Mouse (Mus musculus) cerebellum, postnatal 25 days (tissue): ENCODE data around the gene Ccdc89.

Source experiments
- DNase-seq, 2 experiments: peaks; one replicate each; pipeline ENCODE4 v3.0.0; 2021; ENCODE audit warnings: mixed read lengths in 2 of 2

Gene Ccdc89

DNA sequence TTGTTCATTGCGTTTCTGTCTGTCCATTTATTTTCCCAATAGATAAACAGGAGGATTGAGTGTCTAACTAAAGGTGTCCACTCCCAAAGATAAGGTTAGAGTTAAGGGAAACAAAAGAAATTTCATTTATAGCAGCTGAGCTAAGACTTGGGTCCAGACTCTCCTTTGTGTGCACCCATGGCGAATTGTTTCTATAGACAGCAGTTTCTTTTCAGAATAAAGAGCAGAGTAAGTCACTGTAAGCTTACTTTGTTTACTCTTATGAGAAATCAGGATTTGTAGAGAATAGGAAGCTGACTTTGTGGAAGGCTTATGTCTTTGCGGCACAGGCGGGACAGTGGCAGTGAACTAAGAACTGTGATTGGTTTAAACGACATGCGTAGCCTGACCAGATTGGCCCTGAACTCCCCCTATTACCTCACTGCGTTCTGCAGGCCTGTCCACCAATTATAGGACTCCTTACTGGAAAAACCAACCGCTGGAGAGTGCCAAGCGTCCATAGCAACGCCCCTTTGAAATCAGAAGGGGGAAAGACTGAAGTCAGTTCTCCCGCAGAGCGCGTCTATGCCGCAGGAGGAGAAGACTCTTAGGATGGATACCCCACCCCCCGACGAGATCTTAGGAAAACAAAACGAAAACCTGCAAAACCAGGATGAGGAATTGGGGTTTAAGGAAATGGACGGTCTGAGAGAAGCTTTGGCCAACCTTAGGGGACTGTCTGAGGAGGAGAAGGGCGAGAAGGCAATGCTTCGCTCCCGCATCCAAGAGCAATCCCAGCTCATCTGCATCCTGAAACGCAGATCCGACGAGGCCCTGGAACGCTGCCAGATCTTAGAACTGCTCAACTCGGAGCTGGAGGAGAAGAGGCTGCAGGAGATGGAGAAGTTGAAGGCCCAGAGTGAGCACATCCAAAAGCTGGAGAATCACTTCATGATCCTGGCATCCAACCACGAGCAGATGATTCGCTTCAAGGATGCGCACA lies at the start of gene Ccdc89:
Ccdc89 (plus strand) TSS at position 558 of the 982 bp plus-strand sequence.
- DNase-seq: peak; percentile 84 to 86

DNA sequence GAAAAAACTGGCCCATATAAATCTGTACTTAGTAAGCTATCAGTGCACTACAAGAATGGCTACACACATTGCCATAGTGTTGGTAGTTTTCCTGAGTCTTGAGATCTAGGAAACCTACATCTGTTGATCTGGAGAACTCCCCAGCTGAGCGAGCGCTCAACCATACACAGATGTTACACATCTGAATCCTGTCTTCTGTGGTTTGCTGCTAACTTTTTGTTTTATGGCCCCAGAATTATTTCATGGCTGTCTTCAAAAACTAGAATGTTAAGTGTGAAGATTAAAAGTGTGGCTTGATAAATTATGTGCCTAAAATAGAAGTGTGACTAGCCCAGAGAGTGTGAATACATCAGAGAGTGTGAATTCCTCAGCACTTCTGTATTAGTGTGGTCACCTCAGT lies 42.0 kb upstream of the Ccdc89 start:
- DNase-seq: no peak

DNA sequence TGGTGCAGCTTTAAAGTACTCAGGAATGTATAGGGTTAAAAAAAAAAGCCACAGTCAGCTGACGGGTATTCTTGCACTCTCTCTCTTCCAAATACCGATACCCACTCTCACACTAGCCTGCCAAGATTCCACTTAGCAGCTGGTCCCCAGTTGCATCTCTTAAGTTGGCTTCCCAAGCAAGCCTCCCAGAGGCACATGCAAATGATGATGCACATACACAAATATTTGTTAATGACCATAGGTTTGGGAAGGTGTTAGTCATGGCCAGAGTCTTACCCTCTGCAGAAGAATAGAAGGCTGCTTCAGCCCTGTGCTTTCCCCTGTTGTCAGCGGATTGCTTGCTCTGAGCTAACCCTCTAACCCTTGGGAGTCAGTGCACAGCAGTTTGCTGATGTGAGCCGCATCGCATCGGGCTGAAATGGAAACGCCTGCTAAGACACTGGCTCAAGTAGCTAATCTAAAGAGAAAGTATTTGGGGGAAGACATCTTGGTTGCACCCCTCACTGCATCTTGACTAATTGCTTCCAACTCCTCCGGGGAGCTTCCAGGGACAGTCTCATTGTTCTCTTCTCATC lies 39.4 kb upstream of the Ccdc89 start:
- DNase-seq: no peak

DNA sequence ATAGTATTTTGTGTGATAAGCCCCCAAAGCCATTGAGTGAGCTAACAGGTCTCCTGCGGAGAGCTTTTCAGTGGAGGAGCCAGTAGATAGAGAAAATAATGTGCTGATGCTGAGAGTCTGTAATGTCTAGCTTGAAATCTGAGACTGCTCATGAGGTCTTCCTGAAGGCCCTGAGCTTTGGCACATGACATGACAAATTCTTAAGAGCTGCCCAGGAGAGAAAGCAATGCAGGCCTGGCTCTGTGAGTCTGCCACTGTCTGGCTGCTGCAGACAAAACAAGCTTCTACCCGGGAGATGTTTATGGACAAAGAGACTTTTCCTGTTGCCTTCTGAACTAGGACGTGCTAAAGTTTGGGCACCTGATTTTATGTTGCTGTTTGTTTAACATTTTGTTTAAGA lies 36.6 kb upstream of the Ccdc89 start:
- DNase-seq: no peak

DNA sequence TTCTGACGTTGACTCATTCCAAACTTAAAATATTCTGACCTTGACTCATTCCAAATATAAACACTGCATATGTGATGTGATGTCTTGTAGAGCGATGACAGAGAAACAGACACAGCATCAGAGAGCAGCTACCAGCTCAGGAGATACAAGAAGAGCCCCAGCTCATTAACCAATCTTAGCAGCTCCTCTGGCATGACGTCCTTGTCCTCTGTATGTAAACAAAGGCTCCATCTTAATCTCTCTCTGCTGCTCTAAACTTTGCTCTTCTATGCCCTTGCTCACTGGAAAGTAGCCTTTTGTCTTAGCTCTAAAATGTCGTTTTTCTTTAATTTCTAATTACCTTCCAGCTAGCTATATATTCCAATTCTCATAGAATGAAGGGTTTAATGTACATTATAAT lies 31.3 kb upstream of the Ccdc89 start:
- DNase-seq: no peak

DNA sequence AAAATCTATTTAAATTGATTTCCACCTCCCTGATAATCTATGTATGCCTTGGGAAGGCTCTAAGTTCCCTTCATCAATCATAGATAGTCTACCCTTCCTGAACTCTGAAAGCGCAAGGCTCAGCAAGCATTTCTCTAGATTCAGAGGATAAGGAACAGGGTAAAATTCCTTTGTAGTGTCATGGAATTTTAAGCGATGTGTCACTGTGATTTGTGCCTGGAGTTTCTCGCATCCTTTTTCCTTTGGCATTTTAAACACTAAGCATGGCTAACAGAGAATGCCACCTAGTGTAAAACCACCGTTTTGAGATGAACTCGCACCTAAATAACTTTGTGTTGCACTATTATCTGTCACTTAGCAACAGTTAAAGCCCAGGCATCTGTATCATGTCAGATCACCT lies 30.4 kb upstream of the Ccdc89 start:
- no peak for DNase-seq

DNA sequence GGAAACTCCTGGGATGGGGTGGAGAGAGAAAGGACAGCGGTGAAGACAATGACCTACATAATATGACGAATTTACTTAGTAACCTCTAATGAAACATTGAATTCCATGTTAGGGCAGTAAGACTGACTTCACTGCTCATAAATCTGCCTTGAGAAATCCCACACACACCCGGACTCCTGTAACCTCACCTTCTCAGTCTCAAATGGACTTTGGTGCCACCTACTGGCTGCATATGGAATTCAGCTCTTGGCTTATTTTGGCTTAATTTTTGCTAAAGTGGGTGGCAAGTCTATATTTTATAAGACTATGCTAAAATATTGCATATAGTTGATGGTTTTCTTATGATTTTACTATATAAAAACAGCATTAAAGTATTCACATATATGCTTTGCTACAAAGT lies 16.4 kb upstream of the Ccdc89 start:
- DNase-seq: peak; percentile 71 to 82

DNA sequence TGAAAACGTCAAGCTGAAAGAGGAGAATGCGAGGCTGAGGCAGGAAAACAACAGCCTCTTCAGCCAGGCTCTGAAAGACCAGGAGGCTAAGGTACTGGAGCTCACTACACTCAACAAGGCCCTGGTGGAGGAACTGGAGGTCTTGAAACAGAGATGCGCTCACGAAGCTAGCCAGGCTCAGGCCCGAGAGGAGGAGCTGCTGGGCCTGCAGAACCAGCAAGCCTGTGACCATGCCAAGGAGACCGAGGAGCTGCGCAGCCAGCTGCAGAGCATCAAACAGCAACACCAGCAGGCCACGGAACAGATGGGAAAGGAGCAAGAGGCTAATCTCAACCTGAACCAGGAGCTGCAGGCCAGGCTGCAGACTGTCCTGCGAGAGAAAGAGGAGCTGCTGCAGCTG lies 629 bp downstream of the Ccdc89 start:
- DNase-seq: peak in 1 of 2 experiments; percentile 42

DNA sequence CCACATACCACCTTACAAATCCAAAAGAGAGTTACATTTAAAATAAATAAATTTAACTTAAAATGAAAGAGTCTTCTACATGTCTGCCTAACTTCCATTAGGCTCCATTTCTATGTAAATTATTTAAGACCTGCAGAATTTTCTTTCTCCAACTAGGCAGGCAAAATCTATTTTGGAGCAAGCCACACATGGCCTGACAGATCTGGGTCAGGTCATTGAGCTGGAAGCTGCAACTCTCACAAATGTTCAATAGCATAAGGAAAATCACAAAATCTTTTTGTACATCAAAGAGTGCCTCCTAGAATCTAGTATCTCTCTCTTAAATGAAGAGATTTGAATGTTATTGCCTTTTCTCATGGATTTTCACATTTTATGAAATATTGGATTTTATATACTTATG lies 5.8 kb downstream of the Ccdc89 start:
- peak in 1 of 2 experiments; percentile 24 for DNase-seq

DNA sequence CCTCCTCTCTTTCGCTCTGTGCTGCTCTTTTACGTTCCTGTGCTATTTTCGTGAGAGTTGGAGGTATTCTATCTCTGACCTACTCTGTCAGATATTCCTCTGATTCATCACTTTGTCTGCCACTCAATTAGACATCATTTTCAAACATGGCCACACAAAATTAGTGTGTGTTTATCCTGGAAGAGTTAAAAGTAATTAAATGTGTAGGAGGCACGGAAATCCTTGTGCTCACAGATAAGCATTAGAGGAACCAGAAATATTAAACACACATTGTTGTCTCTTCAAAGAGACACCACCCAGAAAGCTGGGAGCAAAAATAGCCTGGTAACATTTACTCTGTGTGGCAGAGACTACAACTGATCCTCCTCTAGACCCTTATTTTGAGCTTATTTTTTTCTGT lies 13.7 kb downstream of the Ccdc89 start:
- DNase-seq: no peak

DNA sequence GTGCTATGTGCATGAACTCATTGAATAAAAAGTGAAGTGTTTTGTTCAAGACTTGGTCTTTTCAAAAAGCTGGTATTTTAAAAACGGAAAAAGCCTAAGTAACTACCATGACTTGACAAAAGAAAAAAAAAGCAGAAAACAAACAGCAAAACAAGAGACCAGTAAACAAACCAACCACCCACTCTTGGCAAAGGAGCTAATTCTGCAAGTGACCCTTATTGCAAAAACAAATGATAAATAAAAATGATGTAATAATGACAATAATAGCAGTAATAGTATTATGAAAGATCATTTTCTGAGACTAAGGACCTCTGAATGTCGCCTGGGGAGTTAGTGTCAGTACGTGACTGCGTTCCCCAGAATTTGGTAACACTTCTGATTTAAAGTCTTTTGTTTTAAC lies 15.7 kb downstream of the Ccdc89 start:
- no peak for DNase-seq

DNA sequence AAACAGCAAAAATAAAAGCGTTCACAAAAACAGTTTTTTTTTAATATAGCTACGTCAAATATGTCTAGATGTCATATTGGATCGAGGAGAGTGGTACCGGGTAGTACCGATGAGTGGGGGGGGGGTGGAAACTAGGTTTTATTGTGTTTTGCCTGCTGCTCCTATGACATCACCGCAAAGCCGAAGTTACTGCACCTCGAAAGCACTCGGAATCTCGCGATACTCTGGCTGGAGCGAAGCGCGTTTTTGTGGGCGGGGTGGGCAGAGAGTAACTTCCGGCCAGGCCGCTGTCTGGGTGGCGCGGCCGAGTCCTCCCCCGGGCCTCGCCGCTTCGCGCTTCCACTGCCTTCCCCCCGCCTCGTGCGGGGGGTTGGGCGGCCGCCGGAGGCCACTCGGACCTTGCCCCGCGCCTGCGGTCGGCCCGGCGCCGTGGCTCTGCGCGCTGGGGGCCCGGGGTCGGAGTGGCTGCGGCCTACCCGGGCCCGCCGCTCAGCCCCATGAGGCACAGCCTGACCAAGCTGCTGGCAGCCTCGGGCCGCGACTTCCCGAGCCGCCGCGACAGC lies 16.2 kb downstream of the Ccdc89 start, which contains the start of gene Crebzf:
Crebzf (plus strand) TSS at position 212 of the 563 bp plus-strand sequence.
- peak; percentile 96 to 97 for DNase-seq

DNA sequence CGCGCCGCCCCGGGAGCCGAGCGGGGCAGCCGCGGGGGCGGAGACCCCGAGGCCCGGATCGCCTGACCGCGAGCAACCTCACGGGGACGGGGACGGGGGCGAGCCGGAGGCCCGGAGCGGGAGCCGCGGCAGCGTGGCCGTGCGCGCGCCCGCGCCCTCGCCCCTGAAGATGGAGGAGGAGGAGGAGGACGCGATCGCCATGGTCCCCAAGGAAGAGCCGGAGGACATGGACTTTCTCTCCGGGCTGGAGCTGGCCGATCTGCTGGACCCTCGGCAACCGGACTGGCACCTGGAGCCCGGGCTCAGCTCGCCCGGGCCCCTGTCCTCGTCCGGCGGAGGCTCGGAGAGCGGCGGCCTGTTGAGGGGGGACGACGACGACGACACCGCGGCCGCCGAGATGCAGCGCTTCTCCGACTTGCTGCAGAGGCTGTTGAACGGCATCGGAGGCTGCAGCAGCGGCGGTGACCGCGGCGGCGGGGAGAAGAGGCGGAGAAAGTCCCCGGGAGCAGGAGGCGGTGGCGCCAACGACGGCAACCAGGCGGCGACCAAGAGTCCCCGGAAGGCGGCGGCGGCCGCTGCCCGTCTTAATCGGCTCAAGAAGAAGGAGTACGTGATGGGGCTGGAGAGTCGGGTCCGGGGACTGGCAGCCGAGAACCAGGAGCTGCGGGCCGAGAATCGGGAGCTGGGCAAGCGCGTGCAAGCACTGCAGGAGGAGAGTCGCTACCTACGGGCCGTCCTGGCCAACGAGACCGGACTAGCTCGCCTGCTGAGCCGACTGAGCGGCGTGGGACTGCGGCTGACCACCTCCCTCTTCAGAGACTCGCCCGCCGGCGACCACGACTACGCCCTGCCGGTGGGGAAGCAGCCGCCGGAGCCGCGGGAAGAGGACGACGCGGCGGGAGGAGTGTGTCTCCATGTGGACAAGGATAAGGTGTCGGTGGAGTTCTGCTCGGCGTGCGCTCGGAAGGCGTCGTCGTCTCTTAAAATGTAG lies 17.0 kb downstream of the Ccdc89 start:
- peak; percentile 84 to 87 for DNase-seq

DNA sequence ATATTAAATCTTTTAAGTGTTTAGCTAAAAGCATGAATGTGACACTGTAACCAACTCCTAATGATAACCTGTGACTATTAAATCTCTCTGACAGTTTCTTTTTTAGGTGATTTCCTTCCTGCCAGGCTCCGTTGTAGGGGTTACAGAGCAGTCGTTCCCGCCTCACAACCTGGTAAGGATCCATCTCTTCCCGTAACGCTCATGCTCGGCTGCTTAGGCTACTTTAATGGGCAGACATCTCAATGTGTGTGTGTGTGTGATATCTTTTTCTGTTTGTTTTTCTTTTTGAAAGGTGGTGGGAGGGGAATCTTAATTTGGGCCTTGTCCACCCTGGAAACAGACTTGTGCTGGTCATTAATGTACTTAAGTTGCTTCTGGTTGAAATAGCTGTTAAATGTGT lies 17.8 kb downstream of the Ccdc89 start:
- DNase-seq: peak in 1 of 2 experiments; percentile 24

DNA sequence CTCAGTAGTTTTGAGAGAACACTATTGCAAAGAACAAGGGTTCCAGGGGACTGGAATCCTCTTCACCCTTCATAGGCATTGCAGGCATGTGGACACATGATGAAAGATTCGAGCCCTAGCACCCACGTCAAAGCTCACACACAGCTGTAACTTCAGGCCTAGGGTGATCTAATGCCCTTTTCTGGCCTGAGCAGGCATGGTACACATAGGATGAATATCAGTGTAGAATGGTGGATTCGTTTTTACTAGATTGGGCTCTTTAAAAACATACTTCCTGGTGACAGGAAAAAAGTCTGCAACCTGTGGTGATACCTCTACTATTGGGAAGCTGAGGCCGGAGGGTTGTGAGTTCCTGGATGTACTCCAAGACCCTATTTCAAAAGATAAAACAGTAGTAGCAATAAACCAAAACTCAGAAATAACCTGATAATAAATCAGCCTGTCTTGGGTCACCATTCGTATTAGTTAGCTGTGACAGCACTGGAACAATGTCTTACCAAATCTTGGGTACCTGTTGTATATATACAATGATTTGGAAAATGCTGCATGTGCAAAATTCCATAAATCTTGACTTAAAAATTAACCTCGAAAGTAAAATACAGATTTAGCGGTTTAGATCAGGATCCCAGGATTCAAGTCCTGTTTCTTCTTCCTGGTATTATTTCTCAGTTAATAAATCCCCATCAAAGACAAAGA lies 29.9 kb downstream of the Ccdc89 start:
- DNase-seq: no peak

DNA sequence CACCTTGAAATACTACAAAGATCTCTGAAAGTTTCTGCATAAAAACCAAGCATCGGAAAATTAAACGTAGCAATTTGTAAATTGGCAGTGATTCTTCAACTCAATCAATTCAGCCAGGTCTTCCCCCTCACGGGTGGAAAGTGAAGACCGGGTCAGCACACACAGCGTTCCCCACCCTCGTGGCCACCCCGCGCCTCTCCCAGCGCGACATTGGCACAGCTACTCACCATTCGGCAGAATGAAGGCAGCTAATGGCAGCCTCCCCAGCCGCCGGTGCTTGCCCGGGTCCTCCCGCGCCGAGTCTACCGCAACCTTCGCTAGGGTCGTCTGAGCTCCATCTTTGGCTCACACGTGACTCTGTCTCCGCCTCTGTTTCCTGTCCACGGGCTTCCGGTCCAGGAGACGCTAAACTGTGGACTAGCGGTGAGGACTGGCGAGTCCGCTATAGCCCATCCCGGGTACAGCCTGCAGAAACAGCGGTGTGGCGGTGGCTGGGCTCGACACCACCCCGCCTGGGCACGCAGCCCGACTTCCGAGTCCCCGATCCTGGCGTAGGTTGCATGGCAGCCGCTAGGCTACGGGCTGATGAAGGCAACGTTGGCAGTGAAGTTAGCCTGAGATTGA lies 30.6 kb downstream of the Ccdc89 start, which contains the start of gene Tmem126a:
Tmem126a (minus strand) TSS at position 385 of the 624 bp plus-strand sequence.
- peak; percentile 87 to 91 for DNase-seq

DNA sequence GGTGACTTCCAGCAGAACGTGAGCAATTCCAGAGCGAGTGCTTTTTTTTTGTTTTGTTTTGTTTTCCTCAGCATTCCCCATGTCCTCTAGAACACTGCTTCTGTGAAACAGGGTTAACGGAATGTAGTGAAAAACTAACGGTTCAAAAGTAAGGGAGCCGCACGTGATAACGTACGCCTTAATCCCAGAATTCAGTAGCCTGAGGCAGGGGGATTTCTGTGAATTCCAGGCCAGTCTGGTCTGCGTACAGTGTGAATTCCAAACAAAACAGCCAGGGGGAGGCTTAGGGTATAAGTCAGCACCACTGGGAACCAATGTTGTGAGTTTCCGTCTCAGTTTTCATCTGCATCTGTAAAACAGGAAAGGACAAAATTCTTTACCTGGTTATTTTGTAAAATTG lies 31.1 kb downstream of the Ccdc89 start:
- DNase-seq: peak in 1 of 2 experiments; percentile 31

DNA sequence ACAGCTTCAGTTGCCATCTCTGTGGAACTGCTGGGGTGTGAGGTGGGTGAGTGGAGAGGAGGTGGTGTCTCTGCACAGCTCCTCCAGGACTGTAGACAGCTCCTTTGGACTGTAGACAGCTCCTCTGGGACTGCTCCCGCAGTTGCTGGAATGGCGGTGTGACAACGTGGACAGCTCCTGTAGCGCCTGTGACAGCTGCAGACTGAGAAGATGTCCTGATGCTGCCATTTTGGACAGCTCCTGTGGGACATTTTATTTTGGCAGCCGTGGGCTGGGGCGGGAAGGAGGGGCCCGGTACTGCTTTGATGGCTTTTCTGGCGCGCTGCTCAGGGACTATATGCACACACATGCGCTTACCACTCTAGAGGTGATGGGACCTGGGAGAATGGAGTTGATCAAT lies 34.0 kb downstream of the Ccdc89 start:
- DNase-seq: no peak

DNA sequence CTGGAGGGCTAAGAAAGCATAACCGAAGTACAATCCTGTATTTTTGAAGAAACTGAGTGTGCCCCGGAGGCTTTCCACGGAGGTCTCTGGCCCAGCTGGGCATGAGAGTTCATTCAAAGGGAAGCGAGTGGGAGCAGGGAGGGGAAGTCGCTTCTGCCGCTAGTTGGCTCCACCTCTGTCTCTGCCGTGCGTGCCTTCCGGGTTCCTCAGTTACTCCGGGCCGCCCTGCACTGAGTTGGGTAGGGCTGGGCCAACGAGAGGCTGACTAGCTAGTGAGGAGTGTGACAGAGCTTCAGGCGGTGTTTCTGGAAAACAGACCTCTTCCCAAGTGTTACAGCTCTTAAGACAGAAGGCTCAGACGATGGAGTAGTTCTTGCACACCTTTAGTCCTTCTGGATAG lies 34.6 kb downstream of the Ccdc89 start:
- peak in 1 of 2 experiments; percentile 34 for DNase-seq

DNA sequence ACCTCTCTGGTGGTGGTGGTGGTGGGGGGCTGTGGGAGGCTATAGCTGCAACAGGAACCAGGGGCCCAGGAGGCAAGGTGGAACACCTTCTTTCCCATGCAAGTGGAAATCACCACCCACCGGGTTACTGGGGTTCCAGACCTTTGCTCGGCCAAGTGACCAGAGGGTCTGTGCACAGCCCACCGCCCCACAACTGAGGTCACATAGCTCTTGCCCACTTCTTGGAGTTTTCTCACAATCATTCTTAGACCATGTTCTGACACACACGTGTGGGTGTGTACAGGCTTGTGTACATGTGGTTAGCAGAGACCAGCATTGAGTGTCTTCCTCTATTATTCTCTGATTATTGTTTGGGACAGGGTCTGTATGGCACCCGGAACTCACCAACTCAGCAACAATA lies 35.1 kb downstream of the Ccdc89 start:
- no peak for DNase-seq

DNA sequence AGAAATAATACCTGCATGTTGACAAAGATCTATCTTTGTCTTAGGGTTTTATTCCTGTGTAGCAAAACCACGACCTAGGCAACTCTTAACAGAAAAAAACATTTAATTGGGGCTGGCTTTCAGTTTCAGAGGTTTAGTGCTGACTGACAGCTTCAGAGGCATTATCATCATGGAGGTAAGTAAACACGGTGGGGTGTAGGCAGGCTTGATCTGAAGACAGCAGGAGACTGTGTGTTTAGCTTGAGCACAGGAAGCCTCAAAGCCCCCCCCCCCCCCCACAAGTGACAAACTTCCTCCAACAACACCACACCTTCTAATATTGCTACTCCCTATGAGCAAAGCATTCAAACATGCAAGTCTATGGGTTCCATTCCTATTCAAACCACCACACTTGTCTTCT lies 47.1 kb downstream of the Ccdc89 start:
- DNase-seq: no peak
